Comparison of ENCODE assay signal across 8 mouse cellular contexts in the genomic region with DNA sequence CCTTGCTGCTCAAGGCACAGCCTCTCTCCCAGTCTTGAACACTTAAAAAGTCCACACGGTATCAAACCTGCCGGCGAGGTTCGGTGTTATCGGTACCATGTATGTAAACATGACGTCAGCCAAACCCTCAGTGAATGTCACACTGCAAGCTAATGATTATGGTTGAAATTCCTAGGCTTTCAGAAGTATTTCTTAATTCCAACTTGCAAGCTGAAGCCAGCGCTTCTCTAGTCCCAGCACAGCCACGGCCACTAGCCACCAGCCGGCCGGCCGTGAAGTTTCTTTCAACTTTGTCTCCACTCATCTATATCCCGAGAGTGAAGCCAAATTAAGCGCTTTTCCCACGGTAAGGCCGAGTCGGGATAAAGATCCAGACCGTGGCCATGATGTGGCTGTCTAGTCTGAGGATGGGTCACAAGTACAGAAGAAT. TPM values are rescaled to one million over a fixed set of nuclear protein-coding genes. Genes with fewer than 3 reads are reported as not detected.
DNase-seq lines count a peak whose midpoint lies in the region; ATAC-seq lines count a peak whose summit lies in the region.

No protein-coding gene starts in this region.

- WGBS in embryonic facial prominence, embryonic 12.5 days: under 1% methylated on average over 17 of the region's 17 CpGs
- WGBS in hindbrain, embryonic 10.5 days: under 1% methylated on average over 17 of the region's 17 CpGs

- H3K4me3 ChIP-seq in embryonic facial prominence, embryonic 12.5 days: peak overlapping the region; percentile 90
- H3K4me3 ChIP-seq in hindbrain, embryonic 10.5 days: peak overlapping the region; percentile 88

- peak; percentile 6; the same call in 1 of the 2 replicates for ATAC-seq in embryonic facial prominence, embryonic 12.5 days (ENCODE audit: insufficient number of reproducible peaks, insufficient read depth, low FRiP score, low TSS enrichment)
- ATAC-seq in monocyte, adult 5-6 weeks (replicated peaks; ENCODE audit: insufficient number of reproducible peaks, low FRiP score, low TSS enrichment, poor library complexity, severe bottlenecking): peak; percentile 28

- peak overlapping the region; percentile 77 for H3K9ac ChIP-seq in embryonic facial prominence, embryonic 12.5 days

- no peaks in the 10 kb centered on the region for H3K4me1 ChIP-seq in embryonic facial prominence, embryonic 12.5 days
- peaks cover 6% of the 10 kb centered on the region; the same call in 1 of the 2 replicates for H3K4me1 ChIP-seq in hindbrain, embryonic 10.5 days (replicated peaks)

- H3K4me2 ChIP-seq in embryonic facial prominence, embryonic 12.5 days (replicated peaks): peak overlapping the region; percentile 81

- no peaks in the 10 kb centered on the region for H3K27me3 ChIP-seq in embryonic facial prominence, embryonic 12.5 days
- no peaks in the 10 kb centered on the region for H3K27me3 ChIP-seq in hindbrain, embryonic 10.5 days (ENCODE audit: insufficient read depth, poor library complexity, severe bottlenecking)

- 0 out of 2 replicates have a peak overlapping the region, but pooled peaks have one; percentile 83 for H3K27ac ChIP-seq in embryonic facial prominence, embryonic 12.5 days
- peak overlapping the region; percentile 93 for H3K27ac ChIP-seq in hindbrain, embryonic 10.5 days

- H3K9me3 ChIP-seq in embryonic facial prominence, embryonic 12.5 days: no peaks in the 10 kb centered on the region
- no peaks in the 10 kb centered on the region for H3K9me3 ChIP-seq in hindbrain, embryonic 10.5 days

- H3K36me3 ChIP-seq in embryonic facial prominence, embryonic 12.5 days: no peaks in the 10 kb centered on the region
- no peaks in the 10 kb centered on the region for H3K36me3 ChIP-seq in hindbrain, embryonic 10.5 days

- peak; percentile 16 to 26 for DNase-seq in cerebellum, postnatal 14 days
- DNase-seq in cerebellum, adult 11-12 months: no peak
- DNase-seq in MN1 (ENCODE audit: low spot score) (peak; percentile 33), liver (peak; percentile 72)
- no peak for DNase-seq in hindbrain, embryonic 10.5 days (ENCODE audit: low spot score)
- peak; percentile 34 to 38 for DNase-seq in thymus, postnatal 36 days

RNA-seq across cellular contexts. Expression of a gene that starts 0.7 kb away (rescaled TPM):
- 9.6 and 10.8 TPM in 2 replicates for polyA plus RNA-seq in embryonic facial prominence, embryonic 12.5 days (2016; fragmentation: Nextera tagmentation; extraction: Ambion mirVana)
- polyA plus RNA-seq in hindbrain, embryonic 10.5 days (2016; fragmentation: Nextera tagmentation; extraction: Ambion mirVana): 7.5 and 9.0 TPM in 2 replicates
- 596 to 1,071 TPM (median 1,020 TPM) in 3 replicates for total RNA-seq in monocyte, adult 5-6 weeks (2017)

Comparison
In these comparisons a context has a peak if more than half of its experiments do, and no peak if none do; other contexts are left out.
1. DNase-seq: peak in cerebellum, postnatal 14 days (2 of 2), MN1 (single experiment), liver (single experiment) and thymus, postnatal 36 days (2 of 2); none in cerebellum, adult 11-12 months (single experiment) and hindbrain, embryonic 10.5 days (single experiment).